Mouse (Mus musculus) testis, adult 2 months (tissue): ENCODE measurements around the gene Fam131c. TPM values are rescaled to one million over a fixed set of nuclear protein-coding genes. Genes with fewer than 3 reads are reported as not detected.

ENCODE experiments used
- H3K27ac ChIP-seq: fragments of 200-500 bp; 2 replicates; pipeline ENCODE4 v1.5.1; 2012; ENCODE audit warnings: low read depth, low read length; ENCODE audit not compliant: control insufficient read depth, insufficient read depth
- H3K27me3 ChIP-seq: fragments of 200-500 bp; 2 replicates; pipeline ENCODE4 v1.6.1; 2012; ENCODE audit warnings: mild to moderate bottlenecking, low read length, moderate library complexity; ENCODE audit not compliant: control insufficient read depth, insufficient read depth
- H3K36me3 ChIP-seq: fragments of 200-500 bp; 2 replicates; pipeline ENCODE4 v1.6.1; 2012; ENCODE audit warnings: mild to moderate bottlenecking, low read length; ENCODE audit not compliant: control insufficient read depth, insufficient read depth
- H3K4me1 ChIP-seq: fragments of 200-500 bp; 2 replicates; pipeline ENCODE4 v1.6.1; 2012; ENCODE audit warnings: low read length; ENCODE audit not compliant: control insufficient read depth, insufficient read depth
- H3K4me3 ChIP-seq: fragments of 200-500 bp; 2 replicates; pipeline ENCODE4 v1.5.1; 2012; ENCODE audit warnings: low read depth, mild to moderate bottlenecking, low read length, moderate library complexity, mixed read lengths; ENCODE audit not compliant: control insufficient read depth
- CTCF ChIP-seq: fragments of 200-500 bp; IDR thresholded peaks from 2 replicates; pipeline ENCODE4 v1.5.1; 2012; ENCODE audit warnings: low read depth, mild to moderate bottlenecking, inconsistent platforms, low read length, moderate library complexity; ENCODE audit not compliant: control insufficient read depth, insufficient read depth, insufficient replicate concordance
- POLR2A ChIP-seq: fragments of 200-500 bp; IDR thresholded peaks from 2 replicates; pipeline ENCODE4 v1.6.1; 2012; ENCODE audit warnings: low read depth, mild to moderate bottlenecking, inconsistent platforms, low read length, moderate library complexity; ENCODE audit not compliant: control insufficient read depth
- polyA plus RNA-seq: library from polyadenylated mRNA; depleted of rRNA; stranded (reverse); fragments of >200 nt; gene quantifications from 2 replicates; pipeline ENCODE4 v1.2.3, GENCODE M21; 2012; rRNA removed

Gene Fam131c
- 7.9 and 12.3 TPM in 2 replicates for polyA plus RNA-seq

DNA sequence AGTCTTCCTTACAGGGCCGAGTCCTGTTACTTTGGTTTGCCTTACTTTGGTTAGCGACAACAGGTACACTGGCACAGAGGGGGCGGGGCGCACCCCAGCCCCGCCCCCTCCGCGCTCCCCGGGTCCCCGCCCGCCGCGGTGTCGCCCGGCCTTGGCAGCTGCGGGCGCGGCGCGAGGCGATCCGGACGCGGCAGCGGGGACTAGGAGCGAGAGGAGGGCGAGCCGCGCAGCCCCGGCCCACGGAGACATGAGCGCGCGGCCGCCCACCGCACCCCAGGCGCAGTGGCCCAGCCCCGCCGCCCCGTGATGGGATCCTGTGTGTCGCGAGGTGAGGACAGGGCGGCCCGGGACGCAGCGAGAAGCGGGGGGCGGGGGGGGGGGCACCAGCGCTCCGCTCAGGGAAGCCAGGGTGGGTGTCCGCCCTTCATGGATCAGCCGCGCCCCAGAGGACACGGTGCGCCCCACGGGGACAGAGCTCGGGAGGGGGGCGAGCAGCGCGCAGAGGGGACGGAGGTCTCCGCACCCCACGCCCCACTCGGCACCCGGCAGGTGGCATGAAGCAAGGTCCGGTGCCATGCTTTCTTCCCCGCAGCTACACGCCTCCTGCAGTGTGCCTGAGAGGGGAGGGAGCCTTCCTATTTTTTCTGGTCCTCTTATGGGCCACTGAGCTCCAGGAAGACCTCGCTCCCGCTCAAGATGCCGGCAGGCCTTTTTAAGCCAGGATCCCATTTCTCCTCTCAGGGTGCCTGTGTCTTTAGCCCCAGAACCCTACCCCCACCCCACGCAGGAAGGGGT lies at the start of gene Fam131c:
TSS of gene Fam131c (plus strand) at position 224 of the 795 bp plus-strand sequence.
- Histone ChIP-seq H3K4me3 (no peak within 1 kb of the TSS; the same call in 1 of the 2 replicates), H3K27ac (no peak within 1 kb of the TSS), H3K36me3 (no peaks in the 10 kb centered on the region), H3K27me3 (no peaks in the 10 kb centered on the region; the same call in 1 of the 2 replicates), H3K4me1 (peaks cover 2% of the 10 kb centered on the region)
- TF ChIP-seq CTCF (no peak), POLR2A (no peak)

DNA sequence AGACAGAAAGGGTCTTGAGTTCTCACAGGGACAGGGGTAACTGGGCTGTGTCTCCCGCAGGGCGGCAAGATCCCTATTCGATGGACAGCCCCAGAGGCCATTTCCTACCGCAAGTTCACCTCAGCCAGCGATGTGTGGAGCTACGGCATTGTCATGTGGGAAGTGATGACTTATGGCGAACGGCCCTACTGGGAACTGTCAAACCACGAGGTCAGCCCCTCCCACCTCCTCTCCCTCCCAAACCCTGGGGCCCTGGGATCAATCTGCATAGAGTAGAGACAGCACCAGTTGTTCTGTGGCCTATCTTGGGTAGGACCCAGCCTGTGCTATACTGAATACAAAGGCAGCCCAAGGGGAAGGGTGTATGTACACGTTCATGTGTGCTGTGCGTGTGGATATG lies 45.5 kb upstream of the Fam131c start:
- H3K36me3 ChIP-seq: no peaks in the 10 kb centered on the region
- no peaks in the 10 kb centered on the region for H3K27me3 ChIP-seq
- TF ChIP-seq CTCF (no peak), POLR2A (no peak)
- no peak overlapping the region for H3K4me3 ChIP-seq
- H3K4me1 ChIP-seq: no peaks in the 10 kb centered on the region; the same call in 1 of the 2 replicates
- H3K27ac ChIP-seq: no peak overlapping the region

DNA sequence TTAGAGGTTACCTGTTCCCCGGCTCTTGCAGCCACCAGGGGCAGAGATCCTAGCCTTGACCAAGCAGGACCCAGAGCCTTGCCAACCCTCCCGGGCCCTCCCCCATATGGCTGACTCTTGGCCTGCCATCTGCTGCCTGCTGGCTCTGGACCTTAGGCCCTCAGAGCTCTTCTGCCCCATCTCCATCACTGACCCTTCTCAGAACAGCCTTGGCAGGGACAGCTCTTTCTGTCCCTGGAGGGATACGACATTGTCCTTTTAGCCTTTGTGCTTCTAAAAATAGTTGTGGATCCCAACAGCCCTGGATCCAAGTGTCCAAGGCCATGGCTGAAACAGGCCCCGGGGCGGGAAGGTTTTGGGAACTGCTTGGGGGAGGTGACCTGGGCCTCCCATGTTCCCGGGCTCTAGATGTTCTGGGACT lies 43.2 kb upstream of the Fam131c start:
- H3K27me3 ChIP-seq: no peaks in the 10 kb centered on the region
- no peak overlapping the region for H3K4me3 ChIP-seq
- H3K27ac ChIP-seq: no peak overlapping the region
- H3K4me1 ChIP-seq: no peaks in the 10 kb centered on the region; the same call in 1 of the 2 replicates
- TF ChIP-seq CTCF (no peak), POLR2A (no peak)
- H3K36me3 ChIP-seq: no peaks in the 10 kb centered on the region

DNA sequence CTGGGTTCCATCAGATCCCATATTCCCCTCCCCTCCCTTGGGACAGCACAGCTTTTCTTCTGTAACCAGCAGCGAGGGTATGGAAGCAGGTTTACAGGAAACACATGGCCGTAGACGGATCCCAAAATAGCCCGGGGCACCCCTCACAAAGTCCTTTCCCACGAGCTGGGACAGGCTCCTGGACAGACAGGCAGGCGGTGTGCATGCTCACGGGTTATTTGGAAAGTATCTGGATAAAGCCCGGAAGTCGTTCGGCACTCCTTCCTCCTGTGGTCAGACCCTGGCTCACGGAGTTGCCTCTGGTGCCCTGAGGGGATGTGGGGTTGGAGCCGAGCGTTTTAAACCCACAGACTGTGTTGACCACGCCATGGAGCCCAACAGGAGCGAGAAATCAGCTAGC lies 42.4 kb upstream of the Fam131c start:
- H3K4me3 ChIP-seq: no peak overlapping the region
- H3K27me3 ChIP-seq: no peaks in the 10 kb centered on the region
- no peaks in the 10 kb centered on the region; the same call in 1 of the 2 replicates for H3K4me1 ChIP-seq
- TF ChIP-seq POLR2A: no peak
- no peak for TF ChIP-seq CTCF
- H3K27ac ChIP-seq: no peak overlapping the region
- H3K36me3 ChIP-seq: no peaks in the 10 kb centered on the region

DNA sequence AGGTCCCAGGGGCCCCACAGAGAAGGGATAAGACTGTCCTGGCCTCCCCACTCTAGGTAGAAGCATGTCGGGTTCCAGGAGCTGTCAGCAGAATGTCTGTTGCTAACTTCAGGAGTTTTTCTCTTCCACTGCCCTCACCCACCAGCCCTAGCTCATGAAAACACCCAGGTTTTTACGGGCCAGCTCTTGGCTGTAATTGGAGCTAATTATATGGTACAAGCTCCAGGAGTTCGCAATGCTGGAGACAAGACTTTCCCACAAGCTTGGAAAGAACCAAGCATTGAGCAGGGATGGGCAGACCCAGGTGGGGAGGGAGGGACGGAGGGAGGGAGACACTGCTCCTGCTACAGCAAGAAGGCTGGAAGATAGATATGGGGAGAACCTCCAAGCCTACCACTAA lies 40.9 kb upstream of the Fam131c start:
- Histone ChIP-seq H3K4me3 (no peak overlapping the region), H3K27me3 (no peaks in the 10 kb centered on the region), H3K36me3 (no peaks in the 10 kb centered on the region), H3K27ac (no peak overlapping the region), H3K4me1 (no peaks in the 10 kb centered on the region; the same call in 1 of the 2 replicates)
- TF ChIP-seq CTCF (no peak), POLR2A (no peak)

DNA sequence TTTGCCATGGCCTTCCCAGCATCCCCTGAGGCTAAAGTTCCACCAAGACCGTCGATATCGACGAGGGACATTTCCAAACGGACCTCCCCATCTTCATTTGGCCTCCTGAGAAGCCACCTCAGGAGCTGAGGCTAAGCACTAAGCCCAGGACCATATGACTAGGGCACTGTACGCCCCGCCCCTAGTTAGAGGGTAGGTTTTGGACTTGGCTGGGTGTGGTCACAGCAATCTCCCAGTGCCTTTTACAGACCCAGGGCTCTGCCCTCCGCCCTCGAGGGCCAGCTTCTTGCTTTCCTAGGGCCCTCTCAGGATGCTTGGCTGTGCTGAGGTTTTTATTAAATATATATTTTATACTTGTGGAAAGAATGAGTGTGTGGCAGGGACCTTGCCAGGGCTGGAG lies 39.3 kb upstream of the Fam131c start:
- H3K4me3 ChIP-seq: no peak overlapping the region
- H3K36me3 ChIP-seq: no peaks in the 10 kb centered on the region
- no peak for TF ChIP-seq CTCF
- TF ChIP-seq POLR2A: no peak
- no peak overlapping the region for H3K27ac ChIP-seq
- no peaks in the 10 kb centered on the region; the same call in 1 of the 2 replicates for H3K4me1 ChIP-seq
- H3K27me3 ChIP-seq: no peaks in the 10 kb centered on the region

DNA sequence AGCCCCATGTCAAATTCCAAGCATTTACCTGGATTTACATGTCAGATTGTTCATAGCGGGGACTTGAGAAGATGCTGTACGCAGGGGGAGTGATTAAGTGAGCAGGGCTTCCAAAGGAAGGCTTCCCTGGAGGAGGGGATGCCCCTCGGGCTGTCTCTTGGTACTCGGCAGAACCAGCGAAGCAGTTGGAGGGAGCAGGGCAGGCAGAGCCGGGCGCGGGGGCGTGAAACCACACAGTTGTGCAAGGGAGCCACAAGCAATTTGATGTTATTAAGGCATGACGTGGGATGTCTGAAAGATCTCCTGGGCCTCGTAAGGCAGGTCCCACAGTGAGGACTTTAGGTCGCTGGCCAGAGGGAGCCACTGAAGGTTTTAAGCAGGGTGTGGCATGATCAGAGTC lies 38.1 kb upstream of the Fam131c start:
- H3K27me3 ChIP-seq: no peaks in the 10 kb centered on the region
- no peaks in the 10 kb centered on the region; the same call in 1 of the 2 replicates for H3K4me1 ChIP-seq
- no peaks in the 10 kb centered on the region for H3K36me3 ChIP-seq
- H3K4me3 ChIP-seq: no peak overlapping the region
- no peak for TF ChIP-seq POLR2A
- TF ChIP-seq CTCF: no peak
- H3K27ac ChIP-seq: no peak overlapping the region
